Mouse (Mus musculus): ENCODE data around the gene Dnttip1.

DNA sequence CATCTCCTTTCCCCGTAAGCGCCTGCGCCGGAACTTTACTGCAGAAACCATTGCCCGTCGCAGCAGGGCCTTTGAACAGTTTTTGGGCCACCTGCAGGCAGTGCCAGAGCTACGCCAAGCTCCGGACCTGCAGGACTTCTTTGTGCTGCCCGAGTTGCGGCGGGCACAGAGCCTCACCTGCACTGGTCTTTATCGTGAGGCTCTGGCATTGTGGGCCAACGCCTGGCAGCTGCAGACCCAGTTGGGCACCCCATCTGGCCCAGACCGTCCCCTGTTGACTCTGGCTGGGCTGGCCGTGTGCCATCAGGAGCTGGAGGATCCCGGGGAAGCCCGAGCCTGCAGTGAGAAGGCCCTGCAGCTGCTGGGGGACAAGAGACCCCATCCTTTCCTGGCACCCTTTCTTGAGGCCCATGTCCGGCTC lies 46.1 kb downstream of the Dnttip1 start:
- TF ChIP-seq CTCF (IDR thresholded peaks at IDR 0.05; ENCODE audit: borderline replicate concordance, insufficient read depth, low read length) (no peak), POLR2A (IDR thresholded peaks at IDR 0.05; ENCODE audit: low read depth, low read length) (no peak)
